Mouse (Mus musculus) left cerebral cortex, adult 9 months (tissue): Measurements from ENCODE around the gene Slc9a3.

Experiments
- DNase-seq, 2 experiments: peaks; one replicate each; pipeline ENCODE4 v3.0.0; 2022; ENCODE audit warnings: low spot score in 2 of 2

The Slc9a3 gene

GRCm38 (mm10) chr13:74121141-74121602 is at the start of gene Slc9a3:
TSS of gene Slc9a3 (plus strand) at chr13:74121457.
- DNase-seq: peak in 1 of 2 experiments; percentile 12

- no peak for DNase-seq
Observed at GRCm38 (mm10) chr13:74071714-74072113, 49.5 kb upstream of the Slc9a3 start.

- DNase-seq: no peak
Observed at GRCm38 (mm10) chr13:74073369-74073768, 47.9 kb upstream of the Slc9a3 start.

- DNase-seq: no peak
Observed at GRCm38 (mm10) chr13:74090265-74090664, 31.0 kb upstream of the Slc9a3 start.

GRCm38 (mm10) chr13:74095936-74096335 is 25.3 kb upstream of the Slc9a3 start:
- no peak for DNase-seq

- DNase-seq: peak in 1 of 2 experiments; percentile 57
Observed at GRCm38 (mm10) chr13:74096715-74097363, 24.4 kb upstream of the Slc9a3 start.

GRCm38 (mm10) chr13:74098913-74099312 is 22.3 kb upstream of the Slc9a3 start:
- no peak for DNase-seq

- no peak for DNase-seq
Observed at GRCm38 (mm10) chr13:74102108-74102830, 19.0 kb upstream of the Slc9a3 start.

- no peak for DNase-seq
Observed at GRCm38 (mm10) chr13:74102831-74103582, 18.2 kb upstream of the Slc9a3 start.

GRCm38 (mm10) chr13:74104417-74104816 is 16.8 kb upstream of the Slc9a3 start:
- no peak for DNase-seq

GRCm38 (mm10) chr13:74107410-74107809 is 13.8 kb upstream of the Slc9a3 start:
- no peak for DNase-seq

GRCm38 (mm10) chr13:74112593-74112992 is 8.7 kb upstream of the Slc9a3 start:
- no peak for DNase-seq

GRCm38 (mm10) chr13:74113626-74114191 is 7.5 kb upstream of the Slc9a3 start:
- DNase-seq: no peak

GRCm38 (mm10) chr13:74121795-74122330 is 606 bp downstream of the Slc9a3 start:
- no peak for DNase-seq

- DNase-seq: no peak
Observed at GRCm38 (mm10) chr13:74122632-74123031, 1.4 kb downstream of the Slc9a3 start.

- DNase-seq: no peak
Observed at GRCm38 (mm10) chr13:74127571-74127970, 6.3 kb downstream of the Slc9a3 start.

GRCm38 (mm10) chr13:74129909-74130308 is 8.7 kb downstream of the Slc9a3 start:
- DNase-seq: no peak

- DNase-seq: no peak
Observed at GRCm38 (mm10) chr13:74138906-74139647, 17.8 kb downstream of the Slc9a3 start.

GRCm38 (mm10) chr13:74140793-74141192 is 19.5 kb downstream of the Slc9a3 start:
- DNase-seq: no peak

- DNase-seq: no peak
Observed at GRCm38 (mm10) chr13:74143282-74143681, 22.0 kb downstream of the Slc9a3 start.
